Mouse (Mus musculus): Measurements from ENCODE around the gene Atp2c1. TPM values are rescaled to one million over a fixed set of nuclear protein-coding genes. Genes with fewer than 3 reads are reported as not detected.

The Atp2c1 gene
- polyA plus RNA-seq, 1 experiment from 2014 or later = 89.1 TPM

Other genes with a start within 250 kb of the Atp2c1 start
- gene Aste1, start 131.9 kb downstream of the Atp2c1 start, polyA plus RNA-seq (2016; fragmentation: Nextera tagmentation; extraction: Ambion mirVana) = 15.2 and 16.4 TPM in 2 replicates
- gene Nek11, start 131.8 kb downstream of the Atp2c1 start, polyA plus RNA-seq (2016; fragmentation: Nextera tagmentation; extraction: Ambion mirVana) = 1.2 and 1.9 TPM in 2 replicates
- 28.7 TPM in 2 replicates for gene Pik3r4, start 115.7 kb upstream of the Atp2c1 start, polyA plus RNA-seq (2016; fragmentation: Nextera tagmentation; extraction: Ambion mirVana)

All from midbrain, embryonic 12.5 days (tissue).